Mouse (Mus musculus): ENCODE results near the gene Thbd.
A peak's percentile ranks its signal among the peaks of the same experiment; 100 is the strongest.

Thbd gene

GRCm38 (mm10) chr2:148407870-148408760 is at the start of gene Thbd:
Gene Thbd (minus strand): TSS chr2:148408188.
- peak; percentile 85 for DNase-seq (ENCODE audit: extremely low read depth, insufficient read length, low spot score)

- DNase-seq (ENCODE audit: extremely low read depth, insufficient read length, low spot score), result no peak
Measured at GRCm38 (mm10) chr2:148455341-148455740, 47.4 kb upstream of the Thbd start.

- DNase-seq (ENCODE audit: extremely low read depth, insufficient read length, low spot score), result no peak
Measured at GRCm38 (mm10) chr2:148454014-148454542, 46.1 kb upstream of the Thbd start.

- no peak for DNase-seq (ENCODE audit: extremely low read depth, insufficient read length, low spot score)
Measured at GRCm38 (mm10) chr2:148453061-148453460, 45.1 kb upstream of the Thbd start.

DNA sequence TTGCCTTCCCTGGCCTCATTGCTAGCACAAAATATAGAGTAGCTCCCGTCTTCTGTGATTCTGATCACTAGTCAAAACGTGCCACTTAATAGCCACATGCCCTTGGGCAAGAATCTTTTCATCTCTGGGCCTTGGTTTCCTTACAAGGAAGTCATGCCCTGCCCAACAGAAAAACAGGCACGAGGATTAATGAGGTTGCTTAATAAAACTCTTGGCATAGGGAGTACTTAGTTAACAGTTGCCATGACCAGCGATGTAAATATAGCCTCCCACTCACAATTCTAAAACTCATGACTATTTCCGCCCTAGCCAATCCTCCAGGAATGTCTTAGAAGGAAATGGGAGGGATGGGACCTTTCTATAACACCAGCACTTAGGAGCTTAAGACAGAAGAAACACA is 43.5 kb upstream of the Thbd start:
- no peak for DNase-seq (ENCODE audit: extremely low read depth, insufficient read length, low spot score)

- DNase-seq (ENCODE audit: extremely low read depth, insufficient read length, low spot score), result no peak
Measured at GRCm38 (mm10) chr2:148450616-148451015, 42.6 kb upstream of the Thbd start.

DNA sequence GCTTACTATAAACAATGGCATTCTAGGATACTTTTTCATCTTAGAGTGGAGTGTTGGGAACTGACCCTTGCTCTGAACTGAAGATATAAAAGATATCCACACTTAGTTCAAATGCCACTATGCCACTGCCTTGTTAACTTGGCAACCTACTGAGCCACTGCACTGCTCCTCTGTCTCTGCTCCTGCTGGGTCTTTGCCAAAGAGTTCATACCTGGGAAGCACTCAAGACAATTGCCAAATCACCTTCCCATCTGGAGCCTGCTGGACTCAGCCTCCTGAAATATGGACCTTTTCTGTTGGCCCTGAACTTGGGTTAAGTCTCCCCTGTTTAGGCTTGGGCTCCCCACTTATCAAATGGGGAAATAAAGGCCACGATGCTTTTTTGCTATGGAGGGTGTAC is 41.7 kb upstream of the Thbd start:
- no peak for DNase-seq (ENCODE audit: extremely low read depth, insufficient read length, low spot score)

DNA sequence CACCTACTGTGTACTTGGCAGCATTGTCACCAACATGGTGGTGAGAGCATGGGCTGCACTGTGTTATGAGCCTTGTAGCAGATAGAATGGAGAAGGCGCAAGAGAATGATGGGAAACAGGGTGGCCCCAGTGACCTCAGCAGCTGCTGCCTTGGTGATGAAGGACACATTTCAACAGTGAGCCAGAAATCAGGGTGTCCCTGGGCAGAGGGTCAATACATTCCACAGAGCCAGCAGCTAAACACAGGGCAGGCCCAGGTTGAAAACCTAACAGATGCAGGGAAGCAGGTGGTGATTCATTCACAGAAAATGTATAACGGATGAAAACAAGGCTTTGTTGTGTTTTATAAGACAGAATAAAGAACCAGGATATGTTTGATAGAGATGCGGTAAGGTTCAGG is 38.5 kb upstream of the Thbd start:
- no peak for DNase-seq (ENCODE audit: extremely low read depth, insufficient read length, low spot score)

DNA sequence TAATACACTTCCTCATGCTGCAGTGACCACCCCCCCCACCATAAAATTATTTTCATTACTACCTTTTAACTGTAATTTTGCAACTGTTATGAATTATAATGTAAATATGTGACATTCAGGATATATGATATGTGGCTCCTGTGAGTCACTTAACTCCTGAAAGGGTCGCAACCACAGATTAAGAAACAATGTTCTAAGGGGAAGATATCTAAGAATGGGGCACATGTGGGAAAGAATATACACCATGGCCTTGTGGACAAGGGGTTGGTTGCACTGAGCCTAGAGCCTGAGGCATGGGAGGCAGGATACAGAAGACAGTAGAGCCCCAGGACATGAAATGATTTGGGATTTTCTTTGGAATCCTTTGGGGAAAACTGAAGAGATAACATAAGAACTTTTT is 37.6 kb upstream of the Thbd start:
- DNase-seq (ENCODE audit: extremely low read depth, insufficient read length, low spot score), result no peak

- no peak for DNase-seq (ENCODE audit: extremely low read depth, insufficient read length, low spot score)
Measured at GRCm38 (mm10) chr2:148444472-148444871, 36.5 kb upstream of the Thbd start.

DNA sequence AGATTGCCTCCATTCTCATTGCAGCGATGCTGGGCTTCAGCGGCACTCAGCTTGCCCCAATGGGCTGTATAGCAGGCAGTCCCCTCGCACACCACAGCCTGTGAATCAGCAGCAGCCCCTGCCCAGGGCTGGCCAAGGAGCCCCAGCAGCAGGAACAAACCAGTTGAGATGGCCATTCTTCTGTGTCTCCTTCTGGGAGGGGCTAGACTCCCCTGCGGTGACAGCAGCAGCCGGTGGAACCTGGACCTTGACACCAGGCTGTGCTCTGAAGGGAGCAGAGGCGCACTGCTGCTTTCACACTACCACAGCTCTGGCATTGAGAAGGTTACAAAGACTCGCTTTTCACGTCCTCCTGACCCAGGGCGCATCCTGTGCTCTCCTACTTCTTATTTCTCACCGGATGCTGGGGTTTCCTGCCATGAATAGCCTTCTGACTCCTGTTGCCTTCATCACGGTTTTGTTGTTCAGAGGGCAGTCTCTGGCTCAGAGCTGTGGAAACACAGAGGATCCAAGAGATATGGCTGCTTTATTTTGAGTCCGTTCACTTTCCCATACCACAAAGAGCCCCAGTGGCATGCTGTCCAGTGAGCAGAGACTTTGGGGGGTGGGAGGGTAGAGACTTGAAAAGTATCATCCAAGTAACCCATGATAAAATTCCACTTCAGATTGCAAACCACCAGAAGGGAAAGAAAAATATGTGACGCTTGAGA is 35.4 kb upstream of the Thbd start, which contains the start of gene Cd93:
Cd93 (minus strand) TSS at position 315 of the 710 bp plus-strand sequence.
- DNase-seq (ENCODE audit: extremely low read depth, insufficient read length, low spot score), result no peak

DNA sequence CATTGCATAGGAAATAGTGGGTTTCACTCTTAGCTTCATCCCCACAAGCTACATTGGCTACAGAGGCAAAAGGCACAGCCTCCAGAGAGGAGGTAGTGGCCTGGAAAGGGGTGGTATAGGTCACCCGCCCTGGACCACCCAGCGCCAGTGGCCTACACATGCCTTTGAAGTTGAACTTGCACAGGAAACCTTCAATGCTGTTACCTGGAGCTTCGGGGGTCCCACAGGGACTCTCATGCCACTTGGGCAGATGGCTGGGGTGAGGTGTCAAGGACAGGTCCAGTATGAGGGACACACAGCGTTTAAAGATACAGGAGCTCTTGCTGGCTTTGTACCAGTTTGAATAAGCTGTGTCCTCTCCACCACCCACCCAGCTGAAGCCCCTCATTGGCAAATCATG is 34.7 kb upstream of the Thbd start:
- DNase-seq (ENCODE audit: extremely low read depth, insufficient read length, low spot score), result no peak

- DNase-seq (ENCODE audit: extremely low read depth, insufficient read length, low spot score), result no peak
Measured at GRCm38 (mm10) chr2:148442172-148442571, 34.2 kb upstream of the Thbd start.

GRCm38 (mm10) chr2:148441421-148441820 is 33.4 kb upstream of the Thbd start:
- DNase-seq (ENCODE audit: extremely low read depth, insufficient read length, low spot score), result no peak

DNA sequence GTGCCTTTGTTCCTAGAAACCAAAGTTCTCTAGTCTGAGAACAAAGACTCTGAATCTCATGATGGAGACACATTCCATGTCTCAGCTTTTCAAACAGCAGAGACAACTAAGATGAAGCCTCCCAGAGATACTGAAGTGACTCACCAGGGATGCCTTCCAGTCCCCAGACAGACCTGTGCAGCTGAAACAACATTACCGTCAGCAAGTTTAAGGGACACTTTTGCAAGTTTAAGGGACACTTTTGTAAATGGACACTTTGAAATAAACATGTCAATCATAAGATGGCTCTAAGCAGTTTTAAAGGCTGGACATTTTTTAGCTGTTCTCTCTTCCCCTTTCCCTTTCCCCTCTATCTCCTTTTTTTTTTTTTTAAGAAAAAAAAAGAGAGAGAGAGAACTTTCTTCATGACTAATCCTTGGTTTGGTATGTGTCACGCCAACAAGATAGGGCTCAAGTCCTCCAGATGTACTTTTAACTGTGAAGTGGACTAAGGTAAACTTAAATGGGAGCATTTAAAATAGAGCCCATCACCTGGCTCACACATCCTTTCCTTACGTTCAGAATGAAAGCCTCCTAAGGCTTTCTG is 31.8 kb upstream of the Thbd start:
- DNase-seq (ENCODE audit: extremely low read depth, insufficient read length, low spot score), result no peak

GRCm38 (mm10) chr2:148436285-148436684 is 28.3 kb upstream of the Thbd start:
- DNase-seq (ENCODE audit: extremely low read depth, insufficient read length, low spot score), result no peak

- no peak for DNase-seq (ENCODE audit: extremely low read depth, insufficient read length, low spot score)
Measured at GRCm38 (mm10) chr2:148432346-148432745, 24.4 kb upstream of the Thbd start.

DNA sequence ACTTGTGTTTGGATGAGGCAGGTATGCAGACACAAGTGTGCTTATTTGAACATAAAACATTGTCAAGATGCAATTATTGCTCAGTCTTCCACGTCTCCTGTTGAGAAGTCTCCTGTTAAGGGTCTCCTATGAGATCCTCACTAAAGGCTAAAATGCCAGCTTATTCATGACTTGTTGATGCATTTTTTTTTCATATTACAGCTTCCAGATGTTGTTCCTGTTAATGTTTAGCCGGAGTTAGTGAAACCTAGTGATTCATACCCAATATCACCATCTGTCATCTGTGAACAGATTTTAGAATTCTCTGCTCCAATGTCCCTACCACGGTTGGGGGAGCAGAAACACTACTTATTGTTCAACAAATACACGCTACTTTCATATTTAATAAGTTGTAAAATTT is 23.0 kb upstream of the Thbd start:
- DNase-seq (ENCODE audit: extremely low read depth, insufficient read length, low spot score), result no peak

GRCm38 (mm10) chr2:148429001-148429505 is 21.1 kb upstream of the Thbd start:
- no peak for DNase-seq (ENCODE audit: extremely low read depth, insufficient read length, low spot score)

DNA sequence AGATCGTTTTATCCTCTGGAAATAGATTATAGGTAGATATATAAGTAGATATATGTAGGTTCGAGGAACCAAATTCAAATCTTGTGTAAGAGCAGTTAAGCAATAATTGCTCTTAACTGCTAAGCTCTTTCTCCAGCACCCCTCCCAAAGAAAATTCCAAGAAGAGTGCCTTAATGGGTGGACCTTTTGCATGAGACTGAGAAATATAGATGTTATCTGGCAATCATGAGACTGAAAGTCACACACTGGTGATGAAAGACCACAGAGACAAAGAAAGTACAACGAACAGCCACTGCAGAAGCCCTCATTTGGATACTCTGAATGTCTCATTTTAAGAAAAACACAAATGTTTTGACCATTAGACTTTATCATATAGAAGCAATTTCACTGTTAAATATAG is 20.5 kb upstream of the Thbd start:
- DNase-seq (ENCODE audit: extremely low read depth, insufficient read length, low spot score), result no peak

- no peak for DNase-seq (ENCODE audit: extremely low read depth, insufficient read length, low spot score)
Measured at GRCm38 (mm10) chr2:148427553-148427952, 19.6 kb upstream of the Thbd start.

Measured in 3134 (cell line).